Mouse (Mus musculus) neural tube, embryonic 15.5 days (tissue): Measurements from ENCODE around the gene Fignl1. TPM values are rescaled to one million over a fixed set of nuclear protein-coding genes. Genes with fewer than 3 reads are reported as not detected.

Source experiments
- ATAC-seq: fragments of 200-750 bp; cut with Nextera tagmentation; 2 replicates; pipeline ENCODE4 v1.8.0; 2017; ENCODE audit warnings: mild to moderate bottlenecking, moderate TSS enrichment, moderate library complexity; ENCODE audit not compliant: low FRiP score
- H3K27ac ChIP-seq: fragments of 300-500 bp; sonication (generic); replicated peaks from 2 replicates; pipeline ENCODE4 v1.5.1; 2015; ENCODE audit warnings: mild to moderate bottlenecking, inconsistent platforms
- H3K27me3 ChIP-seq: fragments of 300-500 bp; sonication (generic); replicated peaks from 2 replicates; pipeline ENCODE4 v1.6.1; 2015; ENCODE audit warnings: inconsistent platforms
- H3K36me3 ChIP-seq: fragments of 300-500 bp; sonication (generic); 2 replicates; pipeline ENCODE4 v1.6.1; 2015; ENCODE audit warnings: inconsistent platforms
- H3K4me1 ChIP-seq: fragments of 300-500 bp; sonication (generic); 2 replicates; pipeline ENCODE4 v1.6.1; 2015; ENCODE audit warnings: inconsistent platforms
- H3K4me2 ChIP-seq: fragments of 300-500 bp; sonication (generic); 2 replicates; pipeline ENCODE4 v1.6.1; 2015; ENCODE audit warnings: inconsistent platforms, mild to moderate bottlenecking, moderate library complexity
- H3K4me3 ChIP-seq: fragments of 300-500 bp; sonication (generic); replicated peaks from 2 replicates; pipeline ENCODE4 v1.5.1; 2015; ENCODE audit warnings: mild to moderate bottlenecking, inconsistent platforms
- H3K9ac ChIP-seq: fragments of 300-500 bp; sonication (generic); replicated peaks from 2 replicates; pipeline ENCODE4 v1.6.1; 2015; ENCODE audit warnings: mild to moderate bottlenecking, inconsistent platforms
- H3K9me3 ChIP-seq: fragments of 300-500 bp; sonication (generic); replicated peaks from 2 replicates; pipeline ENCODE4 v1.6.1; 2016; ENCODE audit warnings: inconsistent platforms
- WGBS: fragments of 180-500 bp; shearing (Covaris S2); methylation state at CpG from one replicate; pipeline ENCODE4 v1.1.7; 2015; ENCODE audit warnings: mixed read lengths; 5-methylcytosine and 5-hydroxymethylcytosine counted together
- polyA plus RNA-seq: library from polyadenylated mRNA; unstranded; fragments of >200 nt; fragmentation: Nextera tagmentation; extraction: Ambion mirVana; gene quantifications from 2 replicates; pipeline ENCODE4 v1.2.1, GENCODE M21; 2015

Fignl1 gene
- polyA plus RNA-seq, 1 experiment from 2014 or later: 8.7 TPM

GRCm38 (mm10) chr11:11821387-11821975, 12.7 kb upstream of the Fignl1 start:
- H3K27me3 ChIP-seq: no peaks in the 10 kb centered on the region
- peak overlapping the region; percentile 18 for H3K4me3 ChIP-seq
- peak overlapping the region; percentile 81 for H3K27ac ChIP-seq
- peak; percentile 88 for ATAC-seq
- H3K4me2 ChIP-seq: peak overlapping the region; percentile 52
- H3K9ac ChIP-seq: peak overlapping the region; percentile 32
- peaks cover 32% of the 10 kb centered on the region for H3K4me1 ChIP-seq
- H3K9me3 ChIP-seq: no peaks in the 10 kb centered on the region
- WGBS: 5% methylated on average over 14 of the region's 16 CpGs
- H3K36me3 ChIP-seq: no peaks in the 10 kb centered on the region

DNA sequence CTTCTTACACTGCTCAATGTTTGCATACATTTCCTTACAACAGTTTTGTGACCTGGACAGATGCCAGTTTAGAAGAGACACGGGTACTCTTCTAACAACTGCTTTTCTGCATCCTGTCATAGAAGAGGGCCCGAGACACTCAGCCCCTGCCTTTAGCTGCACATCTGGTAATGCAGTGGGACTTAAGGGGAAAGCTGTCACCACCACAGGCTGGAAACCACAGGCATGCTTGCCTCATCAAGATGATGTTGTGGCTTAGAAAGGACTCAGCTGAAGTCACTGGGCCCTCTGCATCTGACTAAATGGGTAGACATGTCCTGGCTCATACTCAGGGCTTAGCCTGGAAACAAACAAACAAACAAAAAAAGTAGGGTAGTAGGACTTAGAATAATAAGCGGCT, 12.0 kb upstream of the Fignl1 start:
- H3K27me3 ChIP-seq: no peaks in the 10 kb centered on the region
- no peak overlapping the region for H3K4me3 ChIP-seq
- peak overlapping the region; percentile 81 for H3K27ac ChIP-seq
- no peaks in the 10 kb centered on the region for H3K9me3 ChIP-seq
- no peak overlapping the region for H3K4me2 ChIP-seq
- WGBS: 63% methylated on average over 3 of the region's 3 CpGs
- ATAC-seq: no peak
- peaks cover 32% of the 10 kb centered on the region for H3K4me1 ChIP-seq
- H3K36me3 ChIP-seq: no peaks in the 10 kb centered on the region
- H3K9ac ChIP-seq: no peak overlapping the region

GRCm38 (mm10) chr11:11820251-11820650, 11.5 kb upstream of the Fignl1 start:
- Histone ChIP-seq H3K4me1 (peaks cover 32% of the 10 kb centered on the region), H3K27me3 (no peaks in the 10 kb centered on the region), H3K36me3 (no peaks in the 10 kb centered on the region), H3K9me3 (no peaks in the 10 kb centered on the region), H3K4me3 (no peak overlapping the region), H3K27ac (peak overlapping the region; percentile 81; the same call in 1 of the 2 replicates), H3K4me2 (no peak overlapping the region), H3K9ac (no peak overlapping the region)
- peak; percentile 63 for ATAC-seq
- 5% methylated on average over 2 of the region's 2 CpGs for WGBS

- Histone ChIP-seq H3K36me3 (no peaks in the 10 kb centered on the region), H3K4me3 (no peak overlapping the region), H3K4me2 (no peak overlapping the region), H3K4me1 (peaks cover 27% of the 10 kb centered on the region), H3K27me3 (no peaks in the 10 kb centered on the region), H3K27ac (no peak overlapping the region), H3K9me3 (no peaks in the 10 kb centered on the region), H3K9ac (no peak overlapping the region)
- WGBS: 93% methylated on average over 5 of the region's 5 CpGs
- no peak for ATAC-seq
These were observed 10.4 kb upstream of the Fignl1 start for GRCm38 (mm10) chr11:11819206-11819605.

DNA sequence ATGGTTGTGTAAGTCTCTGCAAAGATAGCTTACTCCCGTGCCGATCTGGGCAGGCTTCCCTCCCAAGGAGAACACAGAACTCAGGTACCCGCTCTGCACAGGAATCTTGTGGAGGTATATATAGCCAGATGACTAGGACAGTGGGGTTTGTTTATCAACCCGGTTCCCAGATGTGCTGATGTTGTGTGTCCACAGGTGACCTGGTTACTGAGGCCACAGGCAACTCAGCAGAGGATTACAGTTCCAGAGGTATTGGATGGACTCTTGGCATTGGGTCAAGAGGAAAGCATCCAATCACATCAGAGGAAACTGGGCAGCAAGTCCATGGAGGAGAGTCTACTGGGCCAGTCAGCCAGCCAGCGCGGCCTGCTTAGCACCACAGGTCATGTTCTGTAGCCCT, 10.0 kb upstream of the Fignl1 start:
- peaks cover 27% of the 10 kb centered on the region for H3K4me1 ChIP-seq
- H3K27ac ChIP-seq: no peak overlapping the region
- H3K9me3 ChIP-seq: no peaks in the 10 kb centered on the region
- ATAC-seq: no peak
- H3K4me3 ChIP-seq: no peak overlapping the region
- H3K27me3 ChIP-seq: no peaks in the 10 kb centered on the region
- H3K36me3 ChIP-seq: no peaks in the 10 kb centered on the region
- no peak overlapping the region for H3K9ac ChIP-seq
- H3K4me2 ChIP-seq: no peak overlapping the region
- 95% methylated on average over 6 of the region's 6 CpGs for WGBS

- Histone ChIP-seq H3K9me3 (no peaks in the 10 kb centered on the region), H3K36me3 (no peaks in the 10 kb centered on the region), H3K4me2 (no peak overlapping the region), H3K9ac (no peak overlapping the region), H3K27me3 (no peaks in the 10 kb centered on the region; the same call in 1 of the 2 replicates), H3K27ac (no peak overlapping the region), H3K4me3 (no peak overlapping the region), H3K4me1 (peaks cover 6% of the 10 kb centered on the region)
- WGBS: 83% methylated on average over 3 of the region's 3 CpGs
- no peak for ATAC-seq
These were observed 7.0 kb upstream of the Fignl1 start for GRCm38 (mm10) chr11:11815737-11816136.

- Histone ChIP-seq H3K4me2 (peak overlapping the region; percentile 42), H3K36me3 (no peaks in the 10 kb centered on the region), H3K4me1 (peaks cover 13% of the 10 kb centered on the region), H3K4me3 (no peak overlapping the region), H3K9me3 (no peaks in the 10 kb centered on the region), H3K27me3 (no peaks in the 10 kb centered on the region; the same call in 1 of the 2 replicates), H3K27ac (0 out of 2 replicates have a peak overlapping the region, but pooled peaks have one; percentile 19), H3K9ac (no peak overlapping the region)
- ATAC-seq: no peak
- 24% methylated on average over 9 of the region's 9 CpGs for WGBS
These were observed 3.2 kb upstream of the Fignl1 start for GRCm38 (mm10) chr11:11811906-11812480.

GRCm38 (mm10) chr11:11809404-11810175, 828 bp upstream of the Fignl1 start:
- peaks cover 13% of the 10 kb centered on the region for H3K4me1 ChIP-seq
- no peaks in the 10 kb centered on the region for H3K36me3 ChIP-seq
- no peaks in the 10 kb centered on the region for H3K9me3 ChIP-seq
- peak; percentile 52 for ATAC-seq
- H3K4me3 ChIP-seq: peak overlapping the region; percentile 76
- WGBS: 4% methylated on average over 11 of the region's 11 CpGs
- H3K4me2 ChIP-seq: peak overlapping the region; percentile 87
- peak overlapping the region; percentile 95 for H3K27ac ChIP-seq
- H3K9ac ChIP-seq: peak overlapping the region; percentile 89
- no peaks in the 10 kb centered on the region; the same call in 1 of the 2 replicates for H3K27me3 ChIP-seq

- 14% methylated on average over 25 of the region's 25 CpGs for WGBS
- peak overlapping the region; percentile 87 for H3K4me2 ChIP-seq
- H3K4me1 ChIP-seq: peaks cover 13% of the 10 kb centered on the region
- H3K9ac ChIP-seq: peak overlapping the region; percentile 89
- H3K27me3 ChIP-seq: no peaks in the 10 kb centered on the region; the same call in 1 of the 2 replicates
- H3K9me3 ChIP-seq: no peaks in the 10 kb centered on the region
- no peak for ATAC-seq
- H3K4me3 ChIP-seq: peak overlapping the region; percentile 76
- H3K27ac ChIP-seq: peak overlapping the region; percentile 95
- no peaks in the 10 kb centered on the region for H3K36me3 ChIP-seq
These were observed 535 bp downstream of the Fignl1 start for GRCm38 (mm10) chr11:11808035-11808819.

DNA sequence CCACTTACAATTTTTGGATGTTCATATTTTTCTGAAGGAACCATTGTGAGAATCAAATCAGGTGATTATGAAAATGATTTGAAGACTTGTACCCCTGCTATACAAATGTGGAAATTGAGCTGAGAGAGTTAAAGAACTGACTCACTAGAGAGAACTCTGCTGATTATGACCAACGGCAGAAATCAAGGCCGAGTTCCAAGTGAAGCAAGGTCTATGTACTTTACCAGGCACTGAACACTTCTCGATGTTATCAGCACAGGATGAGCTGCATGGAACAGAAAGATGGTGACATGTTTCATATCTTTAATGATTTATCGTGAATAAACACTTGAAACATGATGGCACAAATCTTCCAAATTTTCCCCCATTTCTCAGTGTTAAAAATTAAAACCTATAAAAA, 2.8 kb downstream of the Fignl1 start:
- H3K27ac ChIP-seq: no peak overlapping the region
- no peak overlapping the region for H3K4me2 ChIP-seq
- no peaks in the 10 kb centered on the region for H3K9me3 ChIP-seq
- no peak overlapping the region for H3K9ac ChIP-seq
- no peak for ATAC-seq
- H3K4me3 ChIP-seq: no peak overlapping the region
- no peaks in the 10 kb centered on the region; the same call in 1 of the 2 replicates for H3K27me3 ChIP-seq
- peaks cover 11% of the 10 kb centered on the region for H3K36me3 ChIP-seq
- peaks cover 10% of the 10 kb centered on the region for H3K4me1 ChIP-seq
- 96% methylated on average over 4 of the region's 4 CpGs for whole genome bisulfite sequencing

DNA sequence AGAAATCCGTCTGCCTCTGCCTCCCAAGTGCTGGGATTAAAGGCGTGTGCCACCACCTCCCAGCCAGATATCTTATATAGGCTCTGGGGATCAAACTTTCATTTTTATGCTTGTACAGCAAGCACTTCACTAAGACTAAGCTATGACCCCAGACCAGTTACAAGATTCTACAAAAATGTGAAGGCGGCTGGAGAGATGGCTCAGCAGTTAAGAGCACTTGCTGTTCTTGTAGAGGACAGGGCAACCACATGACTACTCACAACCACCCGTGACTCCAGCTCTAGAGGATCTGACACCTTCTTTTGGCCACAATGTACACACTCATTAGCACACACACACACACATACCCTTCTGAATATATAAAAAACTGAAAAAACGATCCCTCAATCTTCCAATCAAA, 4.3 kb downstream of the Fignl1 start:
- Histone ChIP-seq H3K9ac (no peak overlapping the region), H3K4me1 (peaks cover 5% of the 10 kb centered on the region), H3K9me3 (no peaks in the 10 kb centered on the region), H3K36me3 (peaks cover 11% of the 10 kb centered on the region), H3K27me3 (no peaks in the 10 kb centered on the region), H3K27ac (no peak overlapping the region), H3K4me2 (no peak overlapping the region), H3K4me3 (no peak overlapping the region)
- 88% methylated on average over 5 of the region's 5 CpGs for WGBS
- ATAC-seq: no peak
